Mouse (Mus musculus): ENCODE data around the gene Stk40.

- no peak for TF ChIP-seq CTCF (IDR thresholded peaks at IDR 0.05; ENCODE audit: control insufficient read depth, insufficient read depth, insufficient replicate concordance, low read depth, low read length)
- no peak for TF ChIP-seq POLR2A (IDR thresholded peaks at IDR 0.05; ENCODE audit: control insufficient read depth, low read depth, low read length)
Measured at GRCm38 (mm10) chr4:126105131-126105783, 1.5 kb downstream of the Stk40 start.
